Mouse (Mus musculus) midbrain, embryonic 16.5 days (tissue): ENCODE data around the gene Gm2075. TPM values are rescaled to one million over a fixed set of nuclear protein-coding genes. Genes with fewer than 3 reads are reported as not detected.

Experiments
- polyA plus RNA-seq: library from polyadenylated mRNA; unstranded; fragments of >200 nt; fragmentation: Nextera tagmentation; extraction: Ambion mirVana; gene quantifications from 2 replicates; pipeline ENCODE4 v1.2.1, GENCODE M21; 2015

The Gm2075 gene
- polyA plus RNA-seq, 1 experiment from 2014 or later, result not detected

Other genes with a start within 250 kb of the Gm2075 start
- gene Gm21319, start 236.1 kb upstream of the Gm2075 start, polyA plus RNA-seq, result not detected in 2 replicates
- not detected in 2 replicates for gene Gm21936, start 216.3 kb upstream of the Gm2075 start, polyA plus RNA-seq
- gene BB287469, start 195.3 kb upstream of the Gm2075 start, polyA plus RNA-seq, result not detected in 2 replicates
- gene Gm2001, start 169.5 kb upstream of the Gm2075 start, polyA plus RNA-seq, result not detected in 2 replicates
- gene Gm2016, start 137.8 kb upstream of the Gm2075 start, polyA plus RNA-seq, result not detected in 2 replicates
- not detected in 2 replicates for gene Gm2022, start 116.5 kb upstream of the Gm2075 start, polyA plus RNA-seq
- gene Gm2035, start 92.0 kb upstream of the Gm2075 start, polyA plus RNA-seq, result not detected in 2 replicates
- not detected in 2 replicates for gene Gm2042, start 57.8 kb upstream of the Gm2075 start, polyA plus RNA-seq
- not detected in 2 replicates for gene Gm6803, start 6.9 kb downstream of the Gm2075 start, polyA plus RNA-seq
- not detected in 2 replicates for gene Gm2056, start 15.2 kb downstream of the Gm2075 start, polyA plus RNA-seq
- not detected in 2 replicates for gene Gm16368, start 71.8 kb downstream of the Gm2075 start, polyA plus RNA-seq
- gene Gm10436, start 170.3 kb downstream of the Gm2075 start, polyA plus RNA-seq, result not detected in 2 replicates
- gene Gm8332, start 238.3 kb downstream of the Gm2075 start, polyA plus RNA-seq, result not detected in 2 replicates